Mouse (Mus musculus) adrenal gland (tissue): ENCODE results near the gene Ppm1l.

ENCODE experiments used
- intact Hi-C: fragments of 180-260 bp; cut with DNase I; formaldehyde crosslinking; loops from one replicate; pipeline ENCODE4 v1.15.1; 2025

Ppm1l gene

GRCm38 (mm10) chr3:69329910-69330309 is 13.2 kb downstream of the Ppm1l start:
- intact Hi-C loops, result no loop called here

GRCm38 (mm10) chr3:69333819-69334218 is 17.2 kb downstream of the Ppm1l start:
- intact Hi-C loops, result no loop called here

GRCm38 (mm10) chr3:69340486-69340885 is 23.8 kb downstream of the Ppm1l start:
- intact Hi-C loops, result loop anchor here (10.0 kb wide), 1 partner anchor 76 kb away; no protein-coding TSS in a partner anchor

GRCm38 (mm10) chr3:69340971-69341370 is 24.3 kb downstream of the Ppm1l start:
- intact Hi-C loops, result loop anchor here (10.0 kb wide), 1 partner anchor 76 kb away; no protein-coding TSS in a partner anchor

- intact Hi-C loops, result loop anchor here (10.0 kb wide), 1 partner anchor 77 kb away; no protein-coding TSS in a partner anchor
Observed at GRCm38 (mm10) chr3:69341514-69341913, 24.9 kb downstream of the Ppm1l start.

GRCm38 (mm10) chr3:69342247-69342921 is 25.7 kb downstream of the Ppm1l start:
- intact Hi-C loops, result loop anchor here (10.0 kb wide), 1 partner anchor 78 kb away; no protein-coding TSS in a partner anchor

GRCm38 (mm10) chr3:69343124-69343523 is 26.5 kb downstream of the Ppm1l start:
- intact Hi-C loops, result loop anchor here (10.0 kb wide), 1 partner anchor 78 kb away; no protein-coding TSS in a partner anchor

GRCm38 (mm10) chr3:69346514-69346913 is 29.9 kb downstream of the Ppm1l start:
- intact Hi-C loops, result loop anchor here (10.0 kb wide), 1 partner anchor 82 kb away; no protein-coding TSS in a partner anchor

GRCm38 (mm10) chr3:69348197-69348920 is 31.7 kb downstream of the Ppm1l start:
- intact Hi-C loops, result loop anchor here (10.0 kb wide), 1 partner anchor 84 kb away; no protein-coding TSS in a partner anchor

- intact Hi-C loops, result loop anchor here (10.0 kb wide), 1 partner anchor 84 kb away; no protein-coding TSS in a partner anchor
Observed at GRCm38 (mm10) chr3:69348921-69349237, 32.2 kb downstream of the Ppm1l start.

- intact Hi-C loops, result loop anchor here (10.0 kb wide), 1 partner anchor 85 kb away; no protein-coding TSS in a partner anchor
Observed at GRCm38 (mm10) chr3:69349973-69350372, 33.3 kb downstream of the Ppm1l start.

- intact Hi-C loops, result no loop called here
Observed at GRCm38 (mm10) chr3:69352194-69352593, 35.5 kb downstream of the Ppm1l start.

GRCm38 (mm10) chr3:69354681-69355080 is 38.0 kb downstream of the Ppm1l start:
- intact Hi-C loops, result no loop called here

GRCm38 (mm10) chr3:69356078-69356665 is 39.5 kb downstream of the Ppm1l start:
- intact Hi-C loops, result no loop called here

GRCm38 (mm10) chr3:69356781-69357180 is 40.1 kb downstream of the Ppm1l start:
- intact Hi-C loops, result no loop called here

GRCm38 (mm10) chr3:69357897-69358619 is 41.4 kb downstream of the Ppm1l start:
- intact Hi-C loops, result no loop called here

- intact Hi-C loops, result no loop called here
Observed at GRCm38 (mm10) chr3:69358620-69358964, 41.9 kb downstream of the Ppm1l start.

GRCm38 (mm10) chr3:69360263-69360895 is 43.7 kb downstream of the Ppm1l start:
- intact Hi-C loops, result loop anchor here (5.0 kb wide), 1 partner anchor 108 kb away; no protein-coding TSS in a partner anchor

GRCm38 (mm10) chr3:69361487-69362349 is 45.1 kb downstream of the Ppm1l start:
- intact Hi-C loops, result loop anchor here (5.0 kb wide), 1 partner anchor 109 kb away; no protein-coding TSS in a partner anchor
